Mouse (Mus musculus): ENCODE measurements around the gene Gdf2. TPM values are rescaled to one million over a fixed set of nuclear protein-coding genes. Genes with fewer than 3 reads are reported as not detected.
A peak's percentile ranks its signal among the peaks of the same experiment; 100 is the strongest.

Gdf2 gene
- not detected in 2 replicates for polyA plus RNA-seq (2014; fragmentation: Nextera tagmentation; extraction: Ambion mirVana)

DNA sequence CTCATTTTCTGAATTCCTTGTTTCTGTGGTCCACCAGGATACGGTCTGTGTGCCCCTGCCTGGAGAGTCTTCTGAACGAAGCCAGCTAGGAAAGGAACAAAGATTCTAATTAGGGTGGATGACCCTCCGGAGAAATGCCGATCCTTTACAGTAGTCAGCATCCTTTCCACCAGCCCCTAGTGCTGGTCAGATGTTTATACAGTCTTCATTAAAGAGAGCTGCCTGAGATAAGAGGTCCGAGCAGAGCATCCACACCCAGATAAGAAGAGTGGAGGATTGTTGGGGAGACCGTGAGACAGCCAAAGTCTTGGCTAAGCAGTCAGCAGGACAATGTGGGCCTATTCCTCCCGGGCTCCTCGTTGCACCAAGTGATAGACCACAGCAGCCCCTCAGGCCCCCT, at the start of gene Gdf2:
Gene Gdf2, plus strand, starts transcription at position 301 of the 400 bp plus-strand sequence.
- DNase-seq (ENCODE audit: low spot score) (no peak), ATAC-seq (replicated peaks; ENCODE audit: insufficient number of reproducible peaks, low FRiP score, low TSS enrichment, low read depth) (no peak)
- H3K4me2 ChIP-seq (ENCODE audit: low read depth, low read length) = no peak within 1 kb of the TSS
- no peak within 1 kb of the TSS for H3K4me3 ChIP-seq (ENCODE audit: low read depth, low read length)
- no peaks in the 10 kb centered on the region for H3K36me3 ChIP-seq (replicated peaks; ENCODE audit: control insufficient read depth, insufficient read depth, low read depth, low read length)
- WGBS = 80% methylated on average over 8 of the region's 8 CpGs
- no peaks in the 10 kb centered on the region for H3K4me1 ChIP-seq (ENCODE audit: control insufficient read depth, insufficient read depth, low read length)
- H3K27me3 ChIP-seq (ENCODE audit: control insufficient read depth, insufficient read depth, low read length) = 0 out of 2 replicates have a peak, but pooled peaks cover 2% of the 10 kb centered on the region
- H3K27ac ChIP-seq (replicated peaks; ENCODE audit: low read depth, low read length) = no peak within 1 kb of the TSS
- H3K9ac ChIP-seq (replicated peaks; ENCODE audit: low read length) = no peak within 1 kb of the TSS; the same call in 1 of the 2 replicates
- no peaks in the 10 kb centered on the region for H3K9me3 ChIP-seq (replicated peaks; ENCODE audit: control insufficient read depth, low read length)

DNA sequence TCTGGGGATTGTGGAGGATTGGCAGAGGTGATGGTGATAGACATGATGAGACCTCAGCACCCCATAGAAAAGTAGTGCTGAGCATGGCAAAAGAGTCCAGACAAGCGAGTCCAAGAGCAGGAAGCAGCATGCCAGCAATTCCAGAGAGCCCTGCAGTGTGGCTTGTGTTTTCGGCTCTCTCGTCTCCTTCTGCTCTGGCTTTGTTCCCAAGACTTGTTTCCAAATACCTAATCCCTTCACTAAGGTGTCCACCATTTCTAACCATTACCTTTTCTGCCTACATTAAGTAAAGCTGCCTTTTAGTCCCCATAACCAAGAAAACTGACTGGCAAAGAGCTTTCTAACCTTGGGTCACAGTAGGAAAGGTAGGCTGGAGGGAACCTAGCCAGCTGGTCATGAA, 49.3 kb upstream of the Gdf2 start:
- H3K4me2 ChIP-seq (ENCODE audit: low read depth, low read length) = no peak overlapping the region
- no peak overlapping the region for H3K9ac ChIP-seq (replicated peaks; ENCODE audit: low read length)
- WGBS = 84% methylated on average over 3 of the region's 3 CpGs
- DNase-seq (ENCODE audit: low spot score) (no peak), ATAC-seq (replicated peaks; ENCODE audit: insufficient number of reproducible peaks, low FRiP score, low TSS enrichment, low read depth) (no peak)
- no peaks in the 10 kb centered on the region for H3K36me3 ChIP-seq (replicated peaks; ENCODE audit: control insufficient read depth, insufficient read depth, low read depth, low read length)
- no peak overlapping the region for H3K27ac ChIP-seq (replicated peaks; ENCODE audit: low read depth, low read length)
- no peaks in the 10 kb centered on the region; the same call in 1 of the 2 replicates for H3K27me3 ChIP-seq (ENCODE audit: control insufficient read depth, insufficient read depth, low read length)
- peaks cover 1% of the 10 kb centered on the region; the same call in 1 of the 2 replicates for H3K4me1 ChIP-seq (ENCODE audit: control insufficient read depth, insufficient read depth, low read length)
- no peak overlapping the region for H3K4me3 ChIP-seq (ENCODE audit: low read depth, low read length)
- H3K9me3 ChIP-seq (replicated peaks; ENCODE audit: control insufficient read depth, low read length) = no peaks in the 10 kb centered on the region

DNA sequence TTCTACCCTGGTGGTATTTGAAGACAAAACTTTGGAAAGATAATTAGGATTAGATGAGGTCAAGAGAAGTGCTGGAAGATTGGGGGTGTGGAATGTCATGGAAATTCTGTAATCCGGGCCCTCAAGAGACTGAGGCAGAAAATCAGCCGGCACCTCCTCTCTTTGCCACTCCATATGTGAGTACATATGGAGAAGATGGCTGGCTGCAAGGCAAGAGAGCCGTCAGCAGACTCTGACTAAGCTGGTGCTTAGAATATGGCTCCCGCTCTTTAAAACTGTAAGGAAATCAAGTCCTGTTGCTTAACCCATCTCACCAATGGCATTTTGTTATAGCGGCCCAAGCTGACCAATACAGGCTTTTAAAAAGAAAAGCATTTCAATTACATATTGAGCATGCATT, 45.1 kb upstream of the Gdf2 start:
- WGBS = 82% methylated on average over 5 of the region's 5 CpGs
- no peak overlapping the region for H3K4me2 ChIP-seq (ENCODE audit: low read depth, low read length)
- H3K27ac ChIP-seq (replicated peaks; ENCODE audit: low read depth, low read length) = no peak overlapping the region
- no peaks in the 10 kb centered on the region for H3K27me3 ChIP-seq (ENCODE audit: control insufficient read depth, insufficient read depth, low read length)
- H3K4me3 ChIP-seq (ENCODE audit: low read depth, low read length) = no peak overlapping the region
- no peaks in the 10 kb centered on the region for H3K9me3 ChIP-seq (replicated peaks; ENCODE audit: control insufficient read depth, low read length)
- no peak overlapping the region for H3K9ac ChIP-seq (replicated peaks; ENCODE audit: low read length)
- no peak for ATAC-seq (replicated peaks; ENCODE audit: insufficient number of reproducible peaks, low FRiP score, low TSS enrichment, low read depth)
- H3K4me1 ChIP-seq (ENCODE audit: control insufficient read depth, insufficient read depth, low read length) = peaks cover 2% of the 10 kb centered on the region; the same call in 1 of the 2 replicates
- no peak for DNase-seq (ENCODE audit: low spot score)
- H3K36me3 ChIP-seq (replicated peaks; ENCODE audit: control insufficient read depth, insufficient read depth, low read depth, low read length) = no peaks in the 10 kb centered on the region

DNA sequence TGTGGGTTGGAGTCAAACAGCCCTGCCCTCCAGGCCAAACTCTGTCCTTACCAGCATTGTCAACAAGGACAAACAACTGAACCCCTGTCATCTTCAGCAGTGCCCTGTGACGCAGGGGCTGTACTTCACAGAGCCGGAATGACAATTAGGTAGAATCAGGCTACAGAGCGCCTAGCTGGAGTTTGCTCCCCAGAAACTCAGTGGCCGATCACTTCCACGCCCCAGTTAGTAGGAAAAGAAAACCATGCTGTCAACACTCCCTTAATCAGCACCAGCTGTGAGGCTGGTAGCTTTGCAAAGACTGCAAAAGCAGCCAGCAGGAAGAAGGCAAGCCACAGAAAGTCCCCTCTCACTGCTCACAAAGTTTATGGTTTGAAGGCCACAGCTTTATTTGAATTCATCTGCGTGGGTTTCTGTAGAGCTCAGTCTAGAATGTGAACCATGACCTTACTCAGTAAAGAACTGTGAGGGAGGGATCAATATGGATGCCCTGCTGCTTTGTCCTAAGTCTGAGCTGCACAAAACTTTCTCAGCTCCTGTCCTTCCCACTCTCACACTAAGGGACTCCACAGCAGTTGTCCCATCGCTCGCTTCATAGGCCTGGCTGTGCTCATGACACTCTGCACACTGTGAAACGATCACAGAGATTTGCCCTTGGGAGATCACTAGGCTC, 44.1 kb upstream of the Gdf2 start:
- no peaks in the 10 kb centered on the region for H3K9me3 ChIP-seq (replicated peaks; ENCODE audit: control insufficient read depth, low read length)
- H3K36me3 ChIP-seq (replicated peaks; ENCODE audit: control insufficient read depth, insufficient read depth, low read depth, low read length) = no peaks in the 10 kb centered on the region
- H3K4me1 ChIP-seq (ENCODE audit: control insufficient read depth, insufficient read depth, low read length) = peaks cover 2% of the 10 kb centered on the region; the same call in 1 of the 2 replicates
- 16% methylated on average over 9 of the region's 9 CpGs for WGBS
- no peak overlapping the region for H3K9ac ChIP-seq (replicated peaks; ENCODE audit: low read length)
- no peaks in the 10 kb centered on the region for H3K27me3 ChIP-seq (ENCODE audit: control insufficient read depth, insufficient read depth, low read length)
- H3K4me2 ChIP-seq (ENCODE audit: low read depth, low read length) = no peak overlapping the region
- ATAC-seq (replicated peaks; ENCODE audit: insufficient number of reproducible peaks, low FRiP score, low TSS enrichment, low read depth) = peak; percentile 62
- DNase-seq (ENCODE audit: low spot score) = peak; percentile 88
- no peak overlapping the region; the same call in 1 of the 2 replicates for H3K27ac ChIP-seq (replicated peaks; ENCODE audit: low read depth, low read length)
- no peak overlapping the region for H3K4me3 ChIP-seq (ENCODE audit: low read depth, low read length)

DNA sequence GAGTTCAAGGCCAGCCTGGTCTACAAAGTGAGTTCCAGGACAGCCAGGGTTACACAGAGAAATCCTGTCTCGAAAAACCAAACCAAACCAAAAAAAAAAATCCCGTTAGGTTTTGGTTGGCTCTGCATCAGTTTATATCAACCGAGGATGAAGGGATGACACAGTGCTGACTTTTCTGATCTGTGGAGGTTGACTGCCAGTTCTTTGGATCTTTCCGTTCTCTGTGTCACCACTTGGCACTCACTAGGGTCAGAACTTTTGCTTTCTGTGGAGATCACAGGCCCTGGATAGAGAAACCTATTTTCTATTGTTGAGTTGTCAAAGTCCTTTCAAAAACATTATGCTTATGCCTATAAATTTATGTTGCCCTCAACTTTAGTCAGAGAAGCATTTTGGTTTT, 38.1 kb upstream of the Gdf2 start:
- Histone ChIP-seq H3K4me1 (ENCODE audit: control insufficient read depth, insufficient read depth, low read length) (no peaks in the 10 kb centered on the region), H3K4me3 (ENCODE audit: low read depth, low read length) (no peak overlapping the region), H3K9ac (replicated peaks; ENCODE audit: low read length) (no peak overlapping the region), H3K4me2 (ENCODE audit: low read depth, low read length) (no peak overlapping the region), H3K27ac (replicated peaks; ENCODE audit: low read depth, low read length) (no peak overlapping the region), H3K9me3 (replicated peaks; ENCODE audit: control insufficient read depth, low read length) (no peaks in the 10 kb centered on the region), H3K36me3 (replicated peaks; ENCODE audit: control insufficient read depth, insufficient read depth, low read depth, low read length) (no peaks in the 10 kb centered on the region), H3K27me3 (ENCODE audit: control insufficient read depth, insufficient read depth, low read length) (no peaks in the 10 kb centered on the region)
- WGBS = 91% methylated on average over 4 of the region's 4 CpGs
- DNase-seq (ENCODE audit: low spot score) (no peak), ATAC-seq (replicated peaks; ENCODE audit: insufficient number of reproducible peaks, low FRiP score, low TSS enrichment, low read depth) (no peak)

DNA sequence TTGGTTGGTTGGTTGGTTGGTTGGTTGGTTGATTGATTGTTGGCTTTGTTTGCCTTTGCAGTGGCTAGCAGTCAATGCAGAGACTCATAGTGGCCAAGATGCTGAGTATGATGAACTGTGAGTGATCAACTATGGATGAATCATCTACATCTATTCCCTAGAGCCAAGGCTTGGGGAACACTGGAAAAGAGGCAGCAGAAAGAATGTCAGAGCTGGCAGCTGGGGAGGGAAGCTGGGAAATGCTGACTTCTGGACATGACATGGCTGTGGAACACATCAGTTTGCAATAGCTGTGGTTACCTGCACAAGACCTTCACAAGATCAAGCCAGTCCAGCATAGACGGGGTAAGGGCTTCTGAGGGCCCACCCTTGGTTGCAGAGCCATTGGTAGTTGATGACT, 37.6 kb upstream of the Gdf2 start:
- Histone ChIP-seq H3K9me3 (replicated peaks; ENCODE audit: control insufficient read depth, low read length) (no peaks in the 10 kb centered on the region), H3K4me1 (ENCODE audit: control insufficient read depth, insufficient read depth, low read length) (no peaks in the 10 kb centered on the region)

DNA sequence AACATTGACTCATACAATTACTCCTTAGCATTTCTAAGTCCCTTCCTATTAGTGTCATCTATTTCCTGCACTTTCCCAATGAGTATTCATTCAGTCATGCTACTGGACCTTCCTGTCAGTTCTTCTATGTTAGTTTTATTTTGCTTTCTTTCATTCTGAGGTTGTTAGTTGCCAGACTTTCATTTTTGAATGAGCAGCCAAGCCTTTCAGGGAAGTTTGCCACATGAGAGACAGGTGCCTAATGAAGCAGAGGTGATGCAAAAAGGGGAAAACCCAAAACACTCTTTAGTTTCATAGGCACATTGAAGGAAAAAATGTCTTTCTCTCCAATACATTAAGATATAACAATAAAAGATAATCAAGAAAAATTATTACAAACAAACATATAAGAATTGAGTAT, 36.0 kb upstream of the Gdf2 start:
- Histone ChIP-seq H3K4me1 (ENCODE audit: control insufficient read depth, insufficient read depth, low read length) (no peaks in the 10 kb centered on the region), H3K27me3 (ENCODE audit: control insufficient read depth, insufficient read depth, low read length) (no peaks in the 10 kb centered on the region), H3K27ac (replicated peaks; ENCODE audit: low read depth, low read length) (no peak overlapping the region), H3K36me3 (replicated peaks; ENCODE audit: control insufficient read depth, insufficient read depth, low read depth, low read length) (no peaks in the 10 kb centered on the region), H3K9ac (replicated peaks; ENCODE audit: low read length) (no peak overlapping the region), H3K4me3 (ENCODE audit: low read depth, low read length) (no peak overlapping the region), H3K4me2 (ENCODE audit: low read depth, low read length) (no peak overlapping the region), H3K9me3 (replicated peaks; ENCODE audit: control insufficient read depth, low read length) (no peaks in the 10 kb centered on the region)
- ATAC-seq (replicated peaks; ENCODE audit: insufficient number of reproducible peaks, low FRiP score, low TSS enrichment, low read depth) (no peak), DNase-seq (ENCODE audit: low spot score) (no peak)

More for the DNA sequence above, 37.6 kb upstream of the Gdf2 start:
- no peak for DNase-seq (ENCODE audit: low spot score)
- H3K9ac ChIP-seq (replicated peaks; ENCODE audit: low read length) = no peak overlapping the region
- H3K4me2 ChIP-seq (ENCODE audit: low read depth, low read length) = no peak overlapping the region
- H3K36me3 ChIP-seq (replicated peaks; ENCODE audit: control insufficient read depth, insufficient read depth, low read depth, low read length) = no peaks in the 10 kb centered on the region
- no peak for ATAC-seq (replicated peaks; ENCODE audit: insufficient number of reproducible peaks, low FRiP score, low TSS enrichment, low read depth)
- no peak overlapping the region for H3K4me3 ChIP-seq (ENCODE audit: low read depth, low read length)
- no peak overlapping the region for H3K27ac ChIP-seq (replicated peaks; ENCODE audit: low read depth, low read length)
- H3K27me3 ChIP-seq (ENCODE audit: control insufficient read depth, insufficient read depth, low read length) = no peaks in the 10 kb centered on the region
- WGBS = 97% methylated on average over 1 of the region's 1 CpGs

DNA sequence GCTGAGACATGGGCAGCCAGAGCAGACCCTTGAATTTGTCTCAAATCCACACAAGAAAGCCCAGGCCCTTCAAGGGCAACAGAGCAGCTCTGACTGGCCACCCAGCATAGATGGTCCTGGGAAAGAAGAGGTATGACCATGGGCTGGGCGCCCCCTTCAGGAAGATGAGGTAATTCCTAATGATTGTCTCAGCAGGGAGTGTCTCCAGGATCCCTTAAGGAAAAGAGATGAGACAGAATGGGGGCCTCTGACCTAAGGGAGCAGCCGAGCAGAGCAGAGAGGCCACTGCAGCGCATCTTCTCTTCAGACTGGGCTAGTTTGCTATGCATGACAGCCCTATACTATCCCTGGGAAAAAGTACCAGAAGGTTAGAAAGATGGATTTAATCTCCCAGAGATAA, 27.1 kb upstream of the Gdf2 start:
- Histone ChIP-seq H3K4me2 (ENCODE audit: low read depth, low read length) (no peak overlapping the region), H3K36me3 (replicated peaks; ENCODE audit: control insufficient read depth, insufficient read depth, low read depth, low read length) (no peaks in the 10 kb centered on the region), H3K4me3 (ENCODE audit: low read depth, low read length) (no peak overlapping the region), H3K9me3 (replicated peaks; ENCODE audit: control insufficient read depth, low read length) (no peaks in the 10 kb centered on the region), H3K27me3 (ENCODE audit: control insufficient read depth, insufficient read depth, low read length) (no peaks in the 10 kb centered on the region), H3K4me1 (ENCODE audit: control insufficient read depth, insufficient read depth, low read length) (no peaks in the 10 kb centered on the region), H3K27ac (replicated peaks; ENCODE audit: low read depth, low read length) (no peak overlapping the region), H3K9ac (replicated peaks; ENCODE audit: low read length) (no peak overlapping the region)
- ATAC-seq (replicated peaks; ENCODE audit: insufficient number of reproducible peaks, low FRiP score, low TSS enrichment, low read depth) (no peak), DNase-seq (ENCODE audit: low spot score) (peak; percentile 66)
- 28% methylated on average over 3 of the region's 3 CpGs for WGBS

All from embryonic facial prominence, embryonic 11.5 days (tissue).